Mouse (Mus musculus) macrophage (primary cell): ENCODE results near the gene Dnajb2. TPM values are rescaled to one million over a fixed set of nuclear protein-coding genes. Genes with fewer than 3 reads are reported as not detected.

Experiments
- H3K27ac ChIP-seq: fragments of 350-480 bp; formaldehyde crosslinking; 2 replicates; pipeline ENCODE4 v1.9.0; 2021
- H3K36me3 ChIP-seq: fragments of 350-480 bp; formaldehyde crosslinking; 2 replicates; pipeline ENCODE4 v1.9.0; 2021; ENCODE audit errors: inconsistent target
- H3K4me3 ChIP-seq: fragments of 350-480 bp; formaldehyde crosslinking; 2 replicates; pipeline ENCODE4 v1.9.0; 2021; ENCODE audit errors: inconsistent target
- H3K79me2 ChIP-seq: fragments of 350-480 bp; formaldehyde crosslinking; 2 replicates; pipeline ENCODE4 v1.9.0; 2021; ENCODE audit errors: inconsistent target
- WGBS: methylation state at CpG from one replicate; pipeline ENCODE4 v1.1.7; 2026; ENCODE audit warnings: inconsistent platforms; ENCODE audit not compliant: missing documents; 5-methylcytosine and 5-hydroxymethylcytosine counted together
- polyA plus RNA-seq: library from polyadenylated mRNA; stranded (reverse); fragments of 250-400 nt; gene quantifications from 3 replicates; pipeline ENCODE4 v1.2.4, GENCODE M21; 2018; ENCODE audit warnings: inconsistent platforms

The Dnajb2 gene
- polyA plus RNA-seq, 1 experiment from 2014 or later: 9.7 TPM

DNA sequence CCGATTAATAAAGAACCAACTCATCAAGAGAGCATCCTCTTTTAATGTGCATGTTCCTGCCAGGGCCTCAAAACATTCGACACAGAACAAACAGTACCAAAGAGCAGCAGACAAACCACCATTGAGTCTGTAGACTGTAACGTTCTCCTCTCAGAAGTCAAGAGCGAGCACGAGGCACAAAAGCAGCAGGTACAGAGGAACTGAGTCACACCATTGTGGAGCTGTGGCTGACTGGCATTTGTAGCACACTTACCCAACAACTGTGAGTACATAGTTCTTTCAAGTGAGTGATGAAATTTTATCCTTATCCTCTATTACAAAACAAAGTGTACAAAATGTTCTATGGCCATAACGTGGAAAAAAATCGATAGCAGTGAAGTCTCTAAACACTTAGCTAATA, 48.7 kb downstream of the Dnajb2 start:
- Histone ChIP-seq H3K27ac (no peak overlapping the region), H3K36me3 (no peaks in the 10 kb centered on the region), H3K79me2 (no peaks in the 10 kb centered on the region), H3K4me3 (no peak overlapping the region)
- WGBS: 90% methylated on average over 7 of the region's 7 CpGs

DNA sequence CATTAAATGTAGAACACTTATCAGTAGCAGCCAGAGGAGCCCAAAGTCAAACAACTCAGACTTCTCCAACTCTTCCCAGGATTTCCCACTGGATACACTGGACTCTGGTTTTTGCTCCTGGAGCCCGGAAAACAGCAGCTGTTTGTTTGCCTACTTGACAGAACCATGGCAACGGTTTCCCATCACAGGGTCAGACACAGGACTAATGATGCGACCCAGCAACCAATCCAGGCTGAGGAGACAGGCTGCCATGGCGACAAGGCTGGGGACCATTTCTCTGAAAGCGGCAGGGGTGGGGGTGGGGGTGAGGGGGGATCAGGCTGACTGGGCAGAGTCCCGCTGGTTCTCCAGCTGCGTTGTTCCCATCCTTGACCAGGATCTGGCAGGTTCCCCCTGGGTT, 53.2 kb downstream of the Dnajb2 start:
- Histone ChIP-seq H3K27ac (no peak overlapping the region), H3K36me3 (no peaks in the 10 kb centered on the region), H3K79me2 (no peaks in the 10 kb centered on the region), H3K4me3 (no peak overlapping the region)
- 55% methylated on average over 7 of the region's 7 CpGs for WGBS

DNA sequence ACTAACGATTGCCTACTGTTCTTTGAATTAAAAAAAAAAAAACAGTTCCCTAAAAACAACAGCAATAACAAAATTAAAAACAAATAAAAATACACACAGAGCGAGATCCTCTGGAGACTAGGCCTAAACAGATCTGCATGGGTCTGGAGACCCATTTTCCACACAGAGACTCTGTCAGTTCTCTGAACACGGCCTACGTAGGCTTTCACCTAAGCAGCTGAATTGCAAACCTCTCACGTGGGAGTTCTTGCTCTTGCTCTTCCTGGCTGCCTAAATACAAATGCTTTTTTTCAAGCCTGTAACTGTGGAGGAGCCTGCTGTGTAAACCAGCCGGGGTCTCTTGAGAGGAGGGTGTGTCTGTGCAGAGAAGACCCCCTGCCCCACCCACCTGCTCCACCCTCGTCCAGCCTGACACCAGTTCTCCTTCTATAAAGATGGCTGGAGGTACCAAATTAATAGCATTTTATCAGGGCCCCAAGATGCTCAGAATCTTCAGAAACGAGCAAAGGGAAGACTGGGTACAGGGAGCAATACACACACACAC, 53.8 kb downstream of the Dnajb2 start:
- no peaks in the 10 kb centered on the region for H3K79me2 ChIP-seq
- no peak overlapping the region for H3K27ac ChIP-seq
- 82% methylated on average over 8 of the region's 8 CpGs for WGBS
- no peaks in the 10 kb centered on the region for H3K36me3 ChIP-seq
- no peak overlapping the region for H3K4me3 ChIP-seq

DNA sequence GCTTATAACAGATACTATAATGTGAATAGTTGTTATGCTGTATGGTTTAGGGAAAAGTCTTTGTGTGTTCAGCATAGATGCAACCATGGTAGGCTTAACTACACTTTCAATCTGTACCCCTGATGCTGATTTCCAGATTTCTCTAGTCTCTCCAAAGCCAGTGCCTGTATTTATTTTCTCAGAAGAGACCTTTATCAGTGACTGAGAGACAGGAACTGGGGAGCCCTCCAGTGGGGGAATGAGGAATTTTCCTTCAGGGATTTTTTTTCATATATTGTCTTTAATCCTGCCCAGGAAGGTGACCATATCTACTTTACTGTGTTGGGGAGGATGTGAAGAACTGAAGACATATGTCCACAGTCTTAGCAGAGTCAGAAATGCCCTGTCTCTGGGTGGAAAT, 54.4 kb downstream of the Dnajb2 start:
- Histone ChIP-seq H3K36me3 (no peaks in the 10 kb centered on the region), H3K27ac (no peak overlapping the region), H3K79me2 (no peaks in the 10 kb centered on the region), H3K4me3 (no peak overlapping the region)

DNA sequence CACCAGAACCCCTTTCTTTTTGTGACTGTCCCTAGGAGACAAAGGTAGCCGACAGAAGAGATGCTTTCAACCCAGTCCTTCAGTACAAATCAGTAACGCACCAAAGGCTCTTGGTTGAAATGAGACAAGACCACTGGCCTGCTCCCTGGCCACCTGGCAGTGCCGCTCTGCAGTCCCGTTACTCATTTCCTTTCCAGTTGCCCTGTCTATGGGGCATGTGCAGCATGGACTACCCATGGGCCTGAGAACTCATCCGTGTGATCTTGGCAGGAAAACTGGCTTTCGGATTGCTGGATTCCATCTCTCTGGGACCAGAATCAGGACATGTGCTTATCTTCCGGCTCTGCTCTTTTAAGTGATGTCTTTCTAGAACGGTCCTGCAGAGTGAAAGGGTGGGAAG, 55.1 kb downstream of the Dnajb2 start:
- Histone ChIP-seq H3K79me2 (no peaks in the 10 kb centered on the region), H3K27ac (no peak overlapping the region), H3K4me3 (no peak overlapping the region), H3K36me3 (no peaks in the 10 kb centered on the region)
- WGBS: 84% methylated on average over 8 of the region's 8 CpGs

DNA sequence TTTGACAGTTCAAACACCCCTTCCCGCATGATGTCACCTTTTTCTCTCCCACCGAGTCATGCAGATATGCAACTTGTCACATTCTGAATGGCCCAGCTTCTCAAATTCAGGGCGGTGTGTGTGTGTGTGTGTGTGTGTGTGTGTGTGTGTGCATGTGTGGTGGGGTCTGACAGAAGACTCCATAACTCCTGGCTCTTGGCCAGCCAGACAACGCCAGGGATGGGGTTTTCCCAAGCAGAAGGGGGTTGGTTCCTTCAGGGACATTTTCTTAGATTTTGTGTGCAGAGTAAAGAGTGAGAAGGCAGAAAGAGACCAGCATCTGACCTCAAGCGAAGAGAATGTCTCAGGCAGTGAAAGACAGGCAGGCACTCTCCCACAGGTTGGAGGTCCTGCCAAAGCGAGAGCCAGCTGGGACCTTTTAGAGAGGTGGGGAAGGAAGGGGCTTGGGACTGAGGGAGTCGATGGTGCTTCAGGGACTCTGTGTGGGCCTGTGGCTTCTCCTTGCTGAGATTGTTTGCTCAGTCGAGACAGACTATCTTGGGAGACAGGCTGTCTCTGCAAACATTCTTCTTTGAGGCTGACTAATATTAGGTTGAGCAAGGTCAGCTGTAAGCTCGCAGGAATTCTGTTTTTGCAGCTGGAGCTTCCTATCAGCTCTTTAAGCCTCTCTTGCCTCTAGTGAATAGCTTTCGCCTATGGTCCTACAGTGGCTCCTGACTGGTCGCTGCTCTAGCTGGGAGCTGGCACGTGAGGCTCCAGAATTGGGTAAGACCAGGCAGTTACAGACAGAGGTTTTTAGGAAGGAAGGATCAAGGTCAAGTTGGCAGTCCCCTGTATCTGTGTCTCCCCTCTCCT, 56.5 kb downstream of the Dnajb2 start:
- Histone ChIP-seq H3K36me3 (no peaks in the 10 kb centered on the region), H3K4me3 (no peak overlapping the region), H3K27ac (no peak overlapping the region), H3K79me2 (no peaks in the 10 kb centered on the region)
- 65% methylated on average over 10 of the region's 12 CpGs for WGBS

DNA sequence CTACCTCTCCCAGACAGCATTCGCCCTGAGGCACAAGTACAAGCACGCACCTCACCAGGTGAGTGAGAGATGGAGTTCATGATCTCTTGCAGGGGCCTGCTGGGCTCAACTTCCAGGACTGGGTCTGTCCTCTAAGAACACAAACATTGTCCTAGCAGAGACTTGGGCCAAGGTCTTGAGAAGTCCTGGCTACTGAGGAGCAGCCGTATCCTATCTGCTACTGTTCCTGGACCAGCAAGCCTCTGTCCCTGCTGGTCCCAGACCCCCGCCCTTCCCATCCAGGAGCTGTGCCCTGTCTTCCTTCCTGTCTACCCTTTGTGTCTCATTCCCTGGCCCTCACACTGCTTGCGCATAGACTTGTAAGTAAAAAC, 57.1 kb downstream of the Dnajb2 start:
- no peak overlapping the region for H3K4me3 ChIP-seq
- no peaks in the 10 kb centered on the region for H3K79me2 ChIP-seq
- WGBS: 89% methylated on average over 5 of the region's 5 CpGs
- H3K36me3 ChIP-seq: no peaks in the 10 kb centered on the region
- H3K27ac ChIP-seq: no peak overlapping the region

DNA sequence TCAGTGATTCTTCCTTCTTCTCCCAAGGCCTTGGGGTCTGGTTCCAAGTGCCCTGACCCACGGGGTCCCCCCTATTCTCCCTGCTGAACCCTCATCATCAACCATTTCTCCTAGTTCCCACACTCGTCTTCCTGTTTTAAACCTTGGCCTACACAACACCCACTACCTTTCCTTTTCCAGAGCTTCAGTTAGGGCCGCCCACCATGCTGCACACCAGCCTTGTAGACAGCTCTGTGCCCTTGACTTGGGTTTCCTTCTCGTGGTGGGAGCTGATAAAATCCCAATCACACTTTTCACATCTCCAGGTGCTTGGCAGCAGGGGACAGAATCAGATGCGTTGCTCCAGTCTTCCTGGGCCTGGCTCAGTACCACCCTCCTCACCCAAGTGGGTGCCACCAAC, 58.1 kb downstream of the Dnajb2 start:
- Histone ChIP-seq H3K79me2 (no peaks in the 10 kb centered on the region), H3K27ac (no peak overlapping the region), H3K4me3 (no peak overlapping the region), H3K36me3 (no peaks in the 10 kb centered on the region)
- WGBS: 75% methylated on average over 5 of the region's 5 CpGs

Other genes starting within 250 kb of the Dnajb2 start
- 2.1 to 3.5 TPM (median 2.5 TPM) in 3 replicates for gene Nhej1, start 111.2 kb upstream of the Dnajb2 start, polyA plus RNA-seq
- gene Slc23a3, start 102.5 kb upstream of the Dnajb2 start, polyA plus RNA-seq: not detected in 3 replicates
- gene Cnppd1, start 93.7 kb upstream of the Dnajb2 start, polyA plus RNA-seq: 52.3 to 87.8 TPM (median 60.4 TPM) in 3 replicates
- gene Retreg2, start 93.6 kb upstream of the Dnajb2 start, polyA plus RNA-seq: 56.8 to 88.1 TPM (median 67.2 TPM) in 3 replicates
- gene Zfand2b, start 67.8 kb upstream of the Dnajb2 start, polyA plus RNA-seq: 16.6 to 24.7 TPM (median 21.2 TPM) in 3 replicates
- gene Abcb6, start 56.0 kb upstream of the Dnajb2 start, polyA plus RNA-seq: 5.1 to 12.7 TPM (median 6.4 TPM) in 3 replicates
- 7.3 to 11.6 TPM (median 9.2 TPM) in 3 replicates for gene Ankzf1, start 44.3 kb upstream of the Dnajb2 start, polyA plus RNA-seq
- gene Atg9a, start 44.2 kb upstream of the Dnajb2 start, polyA plus RNA-seq: 9.0 to 21.6 TPM (median 10.2 TPM) in 3 replicates
- 9.8 to 15.2 TPM (median 13.2 TPM) in 3 replicates for gene Glb1l, start 25.6 kb upstream of the Dnajb2 start, polyA plus RNA-seq
- 31.1 to 48.8 TPM (median 46.3 TPM) in 3 replicates for gene Stk16, start 25.6 kb upstream of the Dnajb2 start, polyA plus RNA-seq
- 23.4 to 32.3 TPM (median 23.9 TPM) in 3 replicates for gene Tuba4a, start 16.5 kb upstream of the Dnajb2 start, polyA plus RNA-seq
- gene A630095N17Rik, start 4.3 kb upstream of the Dnajb2 start, polyA plus RNA-seq: not detected in 3 replicates
- gene Ptprn, start 28.1 kb downstream of the Dnajb2 start, polyA plus RNA-seq: 0.04 to 0.26 TPM in 2 of 3 replicates, not detected in the other
- gene Resp18, start 42.0 kb downstream of the Dnajb2 start, polyA plus RNA-seq: not detected in 3 replicates
- 28.9 to 35.0 TPM (median 29.8 TPM) in 3 replicates for gene Dnpep, start 81.6 kb downstream of the Dnajb2 start, polyA plus RNA-seq
- not detected in 3 replicates for gene Des, start 123.9 kb downstream of the Dnajb2 start, polyA plus RNA-seq
- gene Speg, start 138.9 kb downstream of the Dnajb2 start, polyA plus RNA-seq: 98.9 to 144 TPM (median 121 TPM) in 3 replicates
- gene Gmppa, start 199.5 kb downstream of the Dnajb2 start, polyA plus RNA-seq: 36.3 to 56.6 TPM (median 40.3 TPM) in 3 replicates
- gene Asic4, start 214.0 kb downstream of the Dnajb2 start, polyA plus RNA-seq: not detected in 3 replicates
- 0.09 to 0.14 TPM (median 0.12 TPM) in 3 replicates for gene Chpf, start 242.9 kb downstream of the Dnajb2 start, polyA plus RNA-seq
- gene Tmem198, start 243.1 kb downstream of the Dnajb2 start, polyA plus RNA-seq: not detected in 3 replicates